Mouse (Mus musculus) hindbrain, embryonic 14.5 days (tissue): Measurements from ENCODE around the gene Olfr555. TPM values are rescaled to one million over a fixed set of nuclear protein-coding genes. Genes with fewer than 3 reads are reported as not detected.
"Not testable (repeated sequence)": the region's sequence is repeated elsewhere in the genome, so short reads cannot be mapped to it uniquely, and the experiment has no call there.

Experiments
- ATAC-seq: fragments of 200-750 bp; cut with Nextera tagmentation; 2 replicates; pipeline ENCODE4 v1.8.0; 2017; ENCODE audit warnings: moderate number of reproducible peaks, mild to moderate bottlenecking, moderate TSS enrichment, moderate library complexity; ENCODE audit not compliant: low FRiP score
- DNase-seq: peaks from one replicate; pipeline ENCODE4 v3.0.0-alpha.2; 2015; ENCODE audit warnings: low spot score
- H3K27ac ChIP-seq: fragments of 300-500 bp; sonication (generic); 2 replicates; pipeline ENCODE4 v1.5.1; 2014; ENCODE audit warnings: mild to moderate bottlenecking, moderate library complexity
- H3K27me3 ChIP-seq: fragments of 300-500 bp; sonication (generic); 2 replicates; pipeline ENCODE4 v1.6.1; 2014; ENCODE audit warnings: mild to moderate bottlenecking, low read length, mixed read lengths; ENCODE audit not compliant: control insufficient read depth, insufficient read depth
- H3K36me3 ChIP-seq: fragments of 300-500 bp; sonication (generic); replicated peaks from 2 replicates; pipeline ENCODE4 v1.6.1; 2014; ENCODE audit not compliant: control insufficient read depth, insufficient read depth
- H3K4me1 ChIP-seq: fragments of 300-500 bp; sonication (generic); replicated peaks from 2 replicates; pipeline ENCODE4 v1.6.1; 2014; ENCODE audit warnings: antibody characterized with exemption, low read length, mixed read lengths; ENCODE audit not compliant: control insufficient read depth, insufficient read depth
- H3K4me2 ChIP-seq: fragments of 300-500 bp; sonication (generic); replicated peaks from 2 replicates; pipeline ENCODE4 v1.6.1; 2014; ENCODE audit warnings: mild to moderate bottlenecking, moderate library complexity
- H3K4me3 ChIP-seq: fragments of 300-500 bp; sonication (generic); replicated peaks from 2 replicates; pipeline ENCODE4 v1.5.1; 2014; ENCODE audit warnings: mild to moderate bottlenecking, low read length
- H3K9ac ChIP-seq: fragments of 300-500 bp; sonication (generic); 2 replicates; pipeline ENCODE4 v1.6.1; 2014
- H3K9me3 ChIP-seq: fragments of 300-500 bp; sonication (generic); 2 replicates; pipeline ENCODE4 v1.6.1; 2016; ENCODE audit warnings: low read length; ENCODE audit not compliant: control insufficient read depth
- WGBS: fragments of 180-500 bp; shearing (Covaris S2); extraction: QIAGEN DNeasy Blood & Tissue Kit; methylation state at CpG from one replicate; pipeline ENCODE4 v1.1.7; 2014; 5-methylcytosine and 5-hydroxymethylcytosine counted together
- polyA plus RNA-seq: library from polyadenylated mRNA; unstranded; fragments of >200 nt; fragmentation: Nextera tagmentation; extraction: Ambion mirVana; gene quantifications from 2 replicates; pipeline ENCODE4 v1.2.1, GENCODE M21; 2014

Olfr555 gene
- polyA plus RNA-seq, result not detected in 2 replicates

DNA sequence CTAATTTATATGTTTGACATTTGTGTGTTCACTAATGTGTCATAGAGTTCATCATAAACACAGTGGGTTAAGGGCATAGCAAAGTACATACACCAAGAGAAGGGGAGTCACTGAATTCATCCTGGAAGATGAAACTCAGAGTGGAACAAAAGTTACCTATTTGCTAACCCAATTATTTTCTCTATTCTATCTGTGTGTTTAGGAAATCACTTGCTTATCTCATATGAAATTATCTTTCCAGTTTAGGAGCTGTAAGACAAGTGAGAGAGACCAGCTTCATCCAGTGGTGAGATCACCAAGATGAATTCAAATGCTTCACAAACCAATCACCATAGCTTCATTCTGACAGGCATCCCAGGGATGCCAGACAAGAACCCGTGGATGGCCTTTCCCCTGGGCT lies at the start of gene Olfr555:
Gene Olfr555 (plus strand): TSS at position 301 of the 400 bp plus-strand sequence.
- Histone ChIP-seq H3K9me3 (no peaks in the 10 kb centered on the region), H3K9ac (no peak within 1 kb of the TSS), H3K27me3 (no peaks in the 10 kb centered on the region), H3K4me3 (no peak within 1 kb of the TSS), H3K36me3 (no peaks in the 10 kb centered on the region), H3K27ac (no peak within 1 kb of the TSS), H3K4me2 (no peak within 1 kb of the TSS), H3K4me1 (no peaks in the 10 kb centered on the region)
- ATAC-seq (no peak), DNase-seq (no peak)
- 63% methylated on average over 1 of the region's 1 CpGs for WGBS

DNA sequence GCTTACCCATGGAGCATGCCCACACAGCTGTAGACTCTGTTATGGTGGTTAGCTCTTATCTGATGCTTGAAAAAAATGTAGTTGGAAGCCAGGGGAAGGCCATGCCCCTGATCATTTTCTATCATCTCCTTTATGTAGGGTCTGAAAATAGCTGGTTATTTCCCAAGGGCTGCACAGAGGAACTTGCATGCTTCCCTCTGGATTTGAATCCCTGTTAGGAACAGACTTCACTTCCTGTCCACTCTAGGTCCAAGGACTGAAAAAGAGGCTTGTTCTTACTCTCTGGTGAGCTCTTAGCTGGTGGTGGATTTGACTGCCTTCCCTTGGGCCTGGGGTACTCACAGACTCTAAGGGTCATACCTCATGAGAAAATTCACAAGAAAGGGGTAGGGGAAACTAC lies 40.5 kb upstream of the Olfr555 start, which contains the start of gene Olfr553:
Gene Olfr553 (minus strand): TSS at position 101 of the 400 bp plus-strand sequence.
- ATAC-seq (no peak), DNase-seq (no peak)
- Histone ChIP-seq H3K4me2 (no peak within 1 kb of the TSS), H3K9me3 (no peaks in the 10 kb centered on the region), H3K4me1 (no peaks in the 10 kb centered on the region), H3K36me3 (no peaks in the 10 kb centered on the region), H3K27ac (no peak within 1 kb of the TSS), H3K9ac (no peak within 1 kb of the TSS), H3K27me3 (no peaks in the 10 kb centered on the region), H3K4me3 (no peak within 1 kb of the TSS)

DNA sequence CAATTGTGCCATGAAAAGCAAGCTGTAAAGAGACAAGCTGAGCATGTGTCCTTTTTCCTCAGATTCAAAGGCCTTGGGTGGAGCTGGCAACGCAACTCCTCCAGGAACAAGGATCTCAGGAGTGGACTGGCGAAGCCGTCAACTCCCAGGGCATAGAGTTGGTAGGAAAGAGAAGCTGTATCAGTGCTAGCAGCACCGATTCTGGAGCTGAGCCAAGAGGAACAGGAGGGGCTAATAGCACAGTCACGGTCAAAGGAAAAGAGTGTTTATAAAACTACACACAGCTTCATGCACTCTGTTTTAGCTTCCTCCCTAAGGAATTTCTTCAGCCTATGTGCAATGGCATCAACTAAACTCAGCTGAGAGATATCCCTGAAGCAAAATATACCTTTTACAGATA lies 39.0 kb upstream of the Olfr555 start:
- 69% methylated on average over 5 of the region's 5 CpGs for WGBS
- Histone ChIP-seq H3K9me3 (no peaks in the 10 kb centered on the region), H3K4me3 (no peak overlapping the region), H3K36me3 (no peaks in the 10 kb centered on the region), H3K27ac (no peak overlapping the region), H3K4me1 (no peaks in the 10 kb centered on the region), H3K4me2 (no peak overlapping the region), H3K27me3 (no peaks in the 10 kb centered on the region), H3K9ac (no peak overlapping the region)
- ATAC-seq, result no peak
- DNase-seq, result peak; percentile 32

DNA sequence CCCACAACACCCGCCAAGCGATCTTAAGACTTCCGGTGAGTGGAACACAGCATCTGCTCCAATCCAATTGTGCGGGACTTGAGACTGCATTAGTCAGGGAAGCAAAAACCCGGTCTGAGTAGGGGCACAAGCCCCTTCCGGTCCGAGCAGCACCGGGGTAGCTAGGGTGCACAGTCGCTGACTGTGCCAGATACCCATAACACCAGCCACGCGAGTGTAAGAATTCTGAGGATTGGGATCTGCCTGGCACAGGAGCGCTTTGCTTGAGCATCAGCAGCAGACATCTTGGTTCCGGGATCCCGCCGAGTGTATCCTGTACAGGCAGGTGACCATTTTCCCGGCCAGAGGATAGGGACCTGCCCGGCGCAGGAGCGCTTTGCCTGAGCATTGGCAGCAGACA lies 38.3 kb upstream of the Olfr555 start:
- not testable (repeated sequence) for H3K27me3 ChIP-seq, H3K36me3 ChIP-seq, H3K9me3 ChIP-seq, H3K4me2 ChIP-seq, DNase-seq, H3K9ac ChIP-seq, H3K27ac ChIP-seq, H3K4me3 ChIP-seq, H3K4me1 ChIP-seq, ATAC-seq
- 86% methylated on average over 17 of the region's 19 CpGs for WGBS

DNA sequence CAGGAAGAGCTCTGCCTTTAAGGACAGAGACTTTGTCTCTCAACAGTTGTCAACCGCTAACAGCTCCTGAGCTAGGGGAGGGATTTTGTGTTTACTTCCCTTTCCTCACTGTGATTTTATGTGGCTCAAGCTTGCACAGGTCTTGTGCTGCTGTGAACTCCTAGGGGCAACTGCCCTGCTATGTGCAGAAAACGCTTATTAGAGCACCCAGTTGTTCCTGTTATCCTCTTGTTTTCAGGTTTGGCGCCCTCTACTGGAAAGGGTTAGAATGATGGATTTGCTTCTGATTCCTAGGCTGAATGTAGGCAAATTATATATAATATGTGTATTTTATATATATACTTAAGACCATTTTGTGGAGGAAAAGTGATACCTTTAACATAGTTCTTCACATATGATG lies 22.0 kb upstream of the Olfr555 start:
- peak; percentile 31 for DNase-seq
- Histone ChIP-seq H3K27me3 (no peaks in the 10 kb centered on the region), H3K4me1 (no peaks in the 10 kb centered on the region), H3K9me3 (no peaks in the 10 kb centered on the region), H3K9ac (no peak overlapping the region), H3K27ac (no peak overlapping the region), H3K4me2 (no peak overlapping the region), H3K4me3 (no peak overlapping the region), H3K36me3 (no peaks in the 10 kb centered on the region)
- whole genome bisulfite sequencing, result 43% methylated on average over 3 of the region's 3 CpGs
- no peak for ATAC-seq

DNA sequence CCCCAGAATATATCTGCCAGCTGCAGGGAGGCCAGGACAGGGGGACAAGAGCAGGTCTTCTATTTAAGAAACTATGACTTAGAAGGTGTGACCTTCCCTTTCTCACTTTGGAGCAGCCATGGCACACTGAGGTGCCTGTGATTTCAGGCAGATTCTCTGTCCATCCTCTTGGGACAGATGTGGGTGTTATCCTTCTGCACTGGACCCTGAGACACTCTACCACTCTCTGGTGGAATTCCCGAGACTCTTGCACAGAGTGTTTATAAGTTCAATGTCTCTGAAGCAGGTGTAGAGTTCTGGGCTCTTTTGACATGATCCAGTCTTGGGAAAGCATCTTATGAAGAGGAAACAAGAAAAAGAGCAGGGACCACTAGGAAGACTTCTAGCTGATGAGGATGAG lies 20.5 kb upstream of the Olfr555 start, which contains the start of gene Olfr554:
Gene Olfr554 (plus strand): TSS at position 301 of the 400 bp plus-strand sequence.
- no peaks in the 10 kb centered on the region for H3K4me1 ChIP-seq
- 96% methylated on average over 1 of the region's 1 CpGs for WGBS
- H3K27me3 ChIP-seq, result no peaks in the 10 kb centered on the region
- DNase-seq, result no peak
- no peak within 1 kb of the TSS for H3K27ac ChIP-seq
- H3K9me3 ChIP-seq, result no peaks in the 10 kb centered on the region
- no peak within 1 kb of the TSS for H3K9ac ChIP-seq
- H3K36me3 ChIP-seq, result no peaks in the 10 kb centered on the region
- H3K4me3 ChIP-seq, result no peak within 1 kb of the TSS
- no peak for ATAC-seq
- no peak within 1 kb of the TSS for H3K4me2 ChIP-seq

DNA sequence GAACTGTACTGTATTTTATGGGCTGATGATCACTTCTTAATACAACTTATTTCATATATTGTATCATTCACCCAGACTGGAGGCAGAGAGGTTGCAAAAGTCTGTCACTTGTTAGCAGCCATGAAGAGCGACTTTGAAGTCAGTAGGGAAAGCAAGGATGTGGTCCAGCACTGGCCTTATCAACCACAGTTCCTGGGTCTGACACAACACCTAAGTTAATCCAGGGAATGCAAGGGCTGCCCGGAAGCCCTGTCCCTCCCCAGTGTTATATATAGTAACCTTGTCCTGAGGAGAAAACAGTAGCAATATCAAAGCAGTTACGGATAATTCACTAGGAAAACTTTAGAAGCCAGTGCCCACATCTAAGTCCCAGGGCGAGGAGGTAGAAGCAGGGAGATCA lies 13.7 kb upstream of the Olfr555 start:
- WGBS, result 99% methylated on average over 3 of the region's 4 CpGs

DNA sequence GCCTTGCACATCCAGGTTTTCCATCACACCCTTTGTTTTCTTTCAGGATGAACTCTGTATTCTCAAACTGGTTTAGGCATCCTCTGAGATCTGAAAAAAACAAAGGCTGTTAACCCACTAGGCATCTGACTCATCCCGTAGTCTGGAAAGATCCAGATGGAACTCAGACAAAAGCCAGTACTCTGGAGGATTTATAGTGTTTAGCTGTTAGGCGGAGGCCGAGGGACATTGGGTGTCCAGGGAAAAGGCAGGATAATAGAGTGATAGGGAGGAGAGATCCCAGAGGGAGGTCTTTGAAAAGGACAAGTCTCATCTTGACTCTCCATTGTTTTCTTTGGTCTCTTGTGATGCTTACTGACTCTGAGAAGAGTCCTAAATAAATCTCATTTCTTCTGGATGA lies 6.0 kb downstream of the Olfr555 start, which contains the start of gene Olfr556:
Gene Olfr556 (plus strand): TSS at position 301 of the 400 bp plus-strand sequence.
- no peaks in the 10 kb centered on the region for H3K4me1 ChIP-seq
- no peak within 1 kb of the TSS for H3K27ac ChIP-seq
- 33% methylated on average over 3 of the region's 3 CpGs for WGBS
- H3K4me3 ChIP-seq, result no peak within 1 kb of the TSS
- DNase-seq, result no peak
- no peaks in the 10 kb centered on the region for H3K36me3 ChIP-seq
- no peaks in the 10 kb centered on the region for H3K9me3 ChIP-seq
- H3K4me2 ChIP-seq, result no peak within 1 kb of the TSS
- no peak within 1 kb of the TSS for H3K9ac ChIP-seq
- no peak for ATAC-seq
- H3K27me3 ChIP-seq, result no peaks in the 10 kb centered on the region

More for the DNA sequence above, 13.7 kb upstream of the Olfr555 start:
- H3K27ac ChIP-seq, H3K27me3 ChIP-seq, H3K36me3 ChIP-seq, H3K9ac ChIP-seq, H3K4me3 ChIP-seq, H3K9me3 ChIP-seq, H3K4me2 ChIP-seq, DNase-seq, ATAC-seq, H3K4me1 ChIP-seq: not testable (repeated sequence)

DNA sequence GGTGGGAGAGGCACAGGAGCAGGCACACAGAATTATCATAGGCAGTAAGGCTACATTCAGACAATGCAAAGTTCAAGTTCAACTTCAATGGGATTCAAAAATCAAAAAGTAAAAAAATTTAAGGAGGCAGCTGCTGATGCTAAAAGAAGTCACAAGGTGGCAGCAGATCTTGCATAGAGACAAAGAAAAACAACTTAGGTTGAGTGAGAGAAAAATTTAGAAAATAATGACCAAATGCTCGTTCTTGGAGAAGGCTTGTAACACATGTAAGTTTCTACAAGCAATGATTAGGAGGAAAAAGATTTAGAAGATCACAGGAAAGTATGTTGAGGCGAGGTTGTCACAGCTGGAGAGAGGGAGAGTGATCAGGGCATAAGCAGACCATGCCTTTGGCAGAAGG lies 6.8 kb downstream of the Olfr555 start:
- Histone ChIP-seq H3K9ac (no peak overlapping the region), H3K36me3 (no peaks in the 10 kb centered on the region), H3K9me3 (no peaks in the 10 kb centered on the region), H3K27me3 (no peaks in the 10 kb centered on the region), H3K4me1 (no peaks in the 10 kb centered on the region), H3K27ac (no peak overlapping the region), H3K4me2 (no peak overlapping the region), H3K4me3 (no peak overlapping the region)
- DNase-seq (peak; percentile 64), ATAC-seq (no peak)
- WGBS, result 62% methylated on average over 2 of the region's 2 CpGs

DNA sequence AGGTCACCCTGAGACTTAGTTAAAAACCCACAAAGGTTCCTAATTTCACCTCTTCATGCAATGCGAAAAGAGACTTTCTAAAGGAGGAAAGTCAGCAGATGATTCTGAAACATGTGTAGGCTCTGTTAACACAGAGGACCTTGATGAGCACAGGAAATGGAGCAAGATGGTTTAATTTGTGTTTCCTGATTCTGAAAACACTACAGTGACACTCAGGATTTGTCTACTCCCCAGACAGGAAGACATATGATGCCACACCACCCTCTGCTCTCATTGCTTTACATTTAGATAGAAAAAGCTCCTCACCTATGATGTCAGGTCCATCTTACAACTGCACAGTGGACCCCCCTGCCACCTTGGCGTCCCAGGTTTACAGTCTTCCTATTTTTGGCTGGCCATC lies 17.6 kb downstream of the Olfr555 start:
- Histone ChIP-seq H3K9me3 (no peaks in the 10 kb centered on the region), H3K27me3 (no peaks in the 10 kb centered on the region), H3K4me3 (no peak overlapping the region), H3K4me2 (no peak overlapping the region), H3K36me3 (no peaks in the 10 kb centered on the region), H3K27ac (no peak overlapping the region), H3K4me1 (no peaks in the 10 kb centered on the region), H3K9ac (no peak overlapping the region)
- DNase-seq (no peak), ATAC-seq (no peak)
- 91% methylated on average over 2 of the region's 2 CpGs for WGBS
